Mouse (Mus musculus): Measurements from ENCODE around the gene Phlpp1. TPM values are rescaled to one million over a fixed set of nuclear protein-coding genes. Genes with fewer than 3 reads are reported as not detected.

Gene Phlpp1
- polyA plus RNA-seq, 1 experiment from 2014 or later, result 7.4 TPM

- Histone ChIP-seq H3K4me3 (ENCODE audit: low read length) (peak overlapping the region; percentile 64), H3K27me3 (replicated peaks; ENCODE audit: control insufficient read depth, insufficient read depth, low read length) (no peaks in the 10 kb centered on the region), H3K36me3 (ENCODE audit: control insufficient read depth, insufficient read depth, low read length) (no peaks in the 10 kb centered on the region), H3K9me3 (ENCODE audit: control insufficient read depth, low read length) (no peaks in the 10 kb centered on the region), H3K4me1 (ENCODE audit: control insufficient read depth, insufficient read depth, low read depth, low read length) (peaks cover 18% of the 10 kb centered on the region), H3K9ac (ENCODE audit: low read depth, low read length) (peak overlapping the region; percentile 97), H3K27ac (ENCODE audit: low read depth, low read length) (no peak overlapping the region), H3K4me2 (ENCODE audit: low read length) (peak overlapping the region; percentile 81)
- no peak for ATAC-seq
- 19% methylated on average over 9 of the region's 9 CpGs for WGBS
Observed at GRCm38 (mm10) chr1:106173621-106174156, 2.1 kb downstream of the Phlpp1 start.

GRCm38 (mm10) chr1:106174598-106174997 is 3.0 kb downstream of the Phlpp1 start:
- H3K4me2 ChIP-seq (ENCODE audit: low read length), result peak overlapping the region; percentile 81
- no peak overlapping the region for H3K27ac ChIP-seq (ENCODE audit: low read depth, low read length)
- no peak for ATAC-seq
- H3K36me3 ChIP-seq (ENCODE audit: control insufficient read depth, insufficient read depth, low read length), result no peaks in the 10 kb centered on the region
- no peak overlapping the region for H3K9ac ChIP-seq (ENCODE audit: low read depth, low read length)
- no peaks in the 10 kb centered on the region for H3K9me3 ChIP-seq (ENCODE audit: control insufficient read depth, low read length)
- peaks cover 18% of the 10 kb centered on the region for H3K4me1 ChIP-seq (ENCODE audit: control insufficient read depth, insufficient read depth, low read depth, low read length)
- H3K4me3 ChIP-seq (ENCODE audit: low read length), result peak overlapping the region; percentile 64
- H3K27me3 ChIP-seq (replicated peaks; ENCODE audit: control insufficient read depth, insufficient read depth, low read length), result no peaks in the 10 kb centered on the region

- ATAC-seq, result no peak
- Histone ChIP-seq H3K27me3 (replicated peaks; ENCODE audit: control insufficient read depth, insufficient read depth, low read length) (no peaks in the 10 kb centered on the region), H3K4me2 (ENCODE audit: low read length) (peak overlapping the region; percentile 61), H3K36me3 (ENCODE audit: control insufficient read depth, insufficient read depth, low read length) (no peaks in the 10 kb centered on the region), H3K9me3 (ENCODE audit: control insufficient read depth, low read length) (no peaks in the 10 kb centered on the region), H3K4me1 (ENCODE audit: control insufficient read depth, insufficient read depth, low read depth, low read length) (peaks cover 18% of the 10 kb centered on the region), H3K27ac (ENCODE audit: low read depth, low read length) (no peak overlapping the region), H3K4me3 (ENCODE audit: low read length) (peak overlapping the region; percentile 38), H3K9ac (ENCODE audit: low read depth, low read length) (peak overlapping the region; percentile 35; the same call in 1 of the 2 replicates)
- 39% methylated on average over 3 of the region's 3 CpGs for WGBS
Observed at GRCm38 (mm10) chr1:106175360-106175759, 3.8 kb downstream of the Phlpp1 start.

- WGBS, result 24% methylated on average over 1 of the region's 1 CpGs
- peaks cover 18% of the 10 kb centered on the region for H3K4me1 ChIP-seq (ENCODE audit: control insufficient read depth, insufficient read depth, low read depth, low read length)
- H3K9me3 ChIP-seq (ENCODE audit: control insufficient read depth, low read length), result no peaks in the 10 kb centered on the region
- no peak overlapping the region for H3K4me3 ChIP-seq (ENCODE audit: low read length)
- H3K27ac ChIP-seq (ENCODE audit: low read depth, low read length), result no peak overlapping the region
- no peak for ATAC-seq
- H3K36me3 ChIP-seq (ENCODE audit: control insufficient read depth, insufficient read depth, low read length), result no peaks in the 10 kb centered on the region
- peak overlapping the region; percentile 23 for H3K4me2 ChIP-seq (ENCODE audit: low read length)
- H3K27me3 ChIP-seq (replicated peaks; ENCODE audit: control insufficient read depth, insufficient read depth, low read length), result no peaks in the 10 kb centered on the region
- no peak overlapping the region for H3K9ac ChIP-seq (ENCODE audit: low read depth, low read length)
Observed at GRCm38 (mm10) chr1:106176791-106177190, 5.2 kb downstream of the Phlpp1 start.

GRCm38 (mm10) chr1:106177868-106178790 is 6.6 kb downstream of the Phlpp1 start:
- Histone ChIP-seq H3K9ac (ENCODE audit: low read depth, low read length) (no peak overlapping the region), H3K4me2 (ENCODE audit: low read length) (no peak overlapping the region), H3K27ac (ENCODE audit: low read depth, low read length) (no peak overlapping the region), H3K9me3 (ENCODE audit: control insufficient read depth, low read length) (no peaks in the 10 kb centered on the region), H3K27me3 (replicated peaks; ENCODE audit: control insufficient read depth, insufficient read depth, low read length) (no peaks in the 10 kb centered on the region), H3K4me1 (ENCODE audit: control insufficient read depth, insufficient read depth, low read depth, low read length) (peaks cover 18% of the 10 kb centered on the region), H3K4me3 (ENCODE audit: low read length) (no peak overlapping the region), H3K36me3 (ENCODE audit: control insufficient read depth, insufficient read depth, low read length) (no peaks in the 10 kb centered on the region)
- 63% methylated on average over 8 of the region's 8 CpGs for WGBS
- no peak for ATAC-seq

- WGBS, result 91% methylated on average over 2 of the region's 2 CpGs
- no peak for ATAC-seq
- Histone ChIP-seq H3K36me3 (ENCODE audit: control insufficient read depth, insufficient read depth, low read length) (no peaks in the 10 kb centered on the region), H3K27me3 (replicated peaks; ENCODE audit: control insufficient read depth, insufficient read depth, low read length) (no peaks in the 10 kb centered on the region), H3K9ac (ENCODE audit: low read depth, low read length) (no peak overlapping the region), H3K4me3 (ENCODE audit: low read length) (no peak overlapping the region), H3K9me3 (ENCODE audit: control insufficient read depth, low read length) (no peaks in the 10 kb centered on the region), H3K27ac (ENCODE audit: low read depth, low read length) (no peak overlapping the region), H3K4me2 (ENCODE audit: low read length) (no peak overlapping the region), H3K4me1 (ENCODE audit: control insufficient read depth, insufficient read depth, low read depth, low read length) (peaks cover 9% of the 10 kb centered on the region; the same call in 1 of the 2 replicates)
Observed at GRCm38 (mm10) chr1:106183701-106184100, 12.1 kb downstream of the Phlpp1 start.

GRCm38 (mm10) chr1:106184780-106185460 is 13.4 kb downstream of the Phlpp1 start:
- Histone ChIP-seq H3K4me2 (ENCODE audit: low read length) (no peak overlapping the region), H3K9ac (ENCODE audit: low read depth, low read length) (no peak overlapping the region), H3K9me3 (ENCODE audit: control insufficient read depth, low read length) (no peaks in the 10 kb centered on the region), H3K27me3 (replicated peaks; ENCODE audit: control insufficient read depth, insufficient read depth, low read length) (no peaks in the 10 kb centered on the region), H3K36me3 (ENCODE audit: control insufficient read depth, insufficient read depth, low read length) (no peaks in the 10 kb centered on the region), H3K4me1 (ENCODE audit: control insufficient read depth, insufficient read depth, low read depth, low read length) (peaks cover 9% of the 10 kb centered on the region; the same call in 1 of the 2 replicates), H3K27ac (ENCODE audit: low read depth, low read length) (no peak overlapping the region), H3K4me3 (ENCODE audit: low read length) (no peak overlapping the region)
- 60% methylated on average over 4 of the region's 4 CpGs for WGBS
- no peak for ATAC-seq

GRCm38 (mm10) chr1:106185461-106185924 is 13.9 kb downstream of the Phlpp1 start:
- 41% methylated on average over 2 of the region's 2 CpGs for WGBS

GRCm38 (mm10) chr1:106186062-106186461 is 14.5 kb downstream of the Phlpp1 start:
- no peak overlapping the region for H3K27ac ChIP-seq (ENCODE audit: low read depth, low read length)
- H3K9ac ChIP-seq (ENCODE audit: low read depth, low read length), result no peak overlapping the region
- 68% methylated on average over 2 of the region's 2 CpGs for WGBS
- no peaks in the 10 kb centered on the region for H3K9me3 ChIP-seq (ENCODE audit: control insufficient read depth, low read length)
- H3K4me3 ChIP-seq (ENCODE audit: low read length), result no peak overlapping the region
- no peak for ATAC-seq
- no peaks in the 10 kb centered on the region for H3K36me3 ChIP-seq (ENCODE audit: control insufficient read depth, insufficient read depth, low read length)
- H3K4me2 ChIP-seq (ENCODE audit: low read length), result no peak overlapping the region
- no peaks in the 10 kb centered on the region for H3K27me3 ChIP-seq (replicated peaks; ENCODE audit: control insufficient read depth, insufficient read depth, low read length)
- H3K4me1 ChIP-seq (ENCODE audit: control insufficient read depth, insufficient read depth, low read depth, low read length), result peaks cover 9% of the 10 kb centered on the region; the same call in 1 of the 2 replicates

More at GRCm38 (mm10) chr1:106185461-106185924, 13.9 kb downstream of the Phlpp1 start:
- ATAC-seq, result no peak
- Histone ChIP-seq H3K36me3 (ENCODE audit: control insufficient read depth, insufficient read depth, low read length) (no peaks in the 10 kb centered on the region), H3K9me3 (ENCODE audit: control insufficient read depth, low read length) (no peaks in the 10 kb centered on the region), H3K4me2 (ENCODE audit: low read length) (no peak overlapping the region), H3K4me3 (ENCODE audit: low read length) (no peak overlapping the region), H3K9ac (ENCODE audit: low read depth, low read length) (no peak overlapping the region), H3K4me1 (ENCODE audit: control insufficient read depth, insufficient read depth, low read depth, low read length) (peaks cover 9% of the 10 kb centered on the region; the same call in 1 of the 2 replicates), H3K27me3 (replicated peaks; ENCODE audit: control insufficient read depth, insufficient read depth, low read length) (no peaks in the 10 kb centered on the region), H3K27ac (ENCODE audit: low read depth, low read length) (no peak overlapping the region)

All from hindbrain, embryonic 16.5 days (tissue).